Mouse (Mus musculus): ENCODE results near the gene Mllt1. TPM values are rescaled to one million over a fixed set of nuclear protein-coding genes. Genes with fewer than 3 reads are reported as not detected.
A peak's percentile ranks its signal among the peaks of the same experiment; 100 is the strongest.

Mllt1 gene
- polyA plus RNA-seq (2012; rRNA removed), result 33.8 and 34.5 TPM in 2 replicates

- DNase-seq (ENCODE audit: low spot score), result peak; percentile 99
Measured at GRCm38 (mm10) chr17:56935363-56936131, at the start of gene Mllt1. TSS of gene Mllt1 (minus strand) at chr17:56935415.

GRCm38 (mm10) chr17:56984886-56985285 is 49.7 kb upstream of the Mllt1 start:
- no peak for DNase-seq (ENCODE audit: low spot score)

GRCm38 (mm10) chr17:56982013-56982412 is 46.8 kb upstream of the Mllt1 start, which contains the start of gene Acer1:
TSS of gene Acer1 (minus strand) at chr17:56982126.
- DNase-seq (ENCODE audit: low spot score), result no peak

- DNase-seq (ENCODE audit: low spot score), result no peak
Measured at GRCm38 (mm10) chr17:56981049-56981448, 45.8 kb upstream of the Mllt1 start.

GRCm38 (mm10) chr17:56979524-56979923 is 44.3 kb upstream of the Mllt1 start:
- no peak for DNase-seq (ENCODE audit: low spot score)

- DNase-seq (ENCODE audit: low spot score), result no peak
Measured at GRCm38 (mm10) chr17:56976531-56977390, 41.5 kb upstream of the Mllt1 start.

GRCm38 (mm10) chr17:56975391-56975790 is 40.2 kb upstream of the Mllt1 start:
- DNase-seq (ENCODE audit: low spot score), result no peak

- no peak for DNase-seq (ENCODE audit: low spot score)
Measured at GRCm38 (mm10) chr17:56974708-56975240, 39.6 kb upstream of the Mllt1 start.

- DNase-seq (ENCODE audit: low spot score), result no peak
Measured at GRCm38 (mm10) chr17:56973956-56974707, 38.9 kb upstream of the Mllt1 start.

- no peak for DNase-seq (ENCODE audit: low spot score)
Measured at GRCm38 (mm10) chr17:56970081-56970480, 34.9 kb upstream of the Mllt1 start.

- no peak for DNase-seq (ENCODE audit: low spot score)
Measured at GRCm38 (mm10) chr17:56969321-56969720, 34.1 kb upstream of the Mllt1 start.

GRCm38 (mm10) chr17:56963646-56964045 is 28.4 kb upstream of the Mllt1 start:
- DNase-seq (ENCODE audit: low spot score), result no peak

- DNase-seq (ENCODE audit: low spot score), result no peak
Measured at GRCm38 (mm10) chr17:56962642-56963405, 27.6 kb upstream of the Mllt1 start.

- DNase-seq (ENCODE audit: low spot score), result no peak
Measured at GRCm38 (mm10) chr17:56961880-56962279, 26.7 kb upstream of the Mllt1 start.

- no peak for DNase-seq (ENCODE audit: low spot score)
Measured at GRCm38 (mm10) chr17:56958667-56959066, 23.5 kb upstream of the Mllt1 start.

- DNase-seq (ENCODE audit: low spot score), result no peak
Measured at GRCm38 (mm10) chr17:56957763-56958429, 22.7 kb upstream of the Mllt1 start.

- DNase-seq (ENCODE audit: low spot score), result no peak
Measured at GRCm38 (mm10) chr17:56954871-56955270, 19.7 kb upstream of the Mllt1 start.

- no peak for DNase-seq (ENCODE audit: low spot score)
Measured at GRCm38 (mm10) chr17:56952639-56953038, 17.4 kb upstream of the Mllt1 start.

- no peak for DNase-seq (ENCODE audit: low spot score)
Measured at GRCm38 (mm10) chr17:56950915-56951314, 15.7 kb upstream of the Mllt1 start.

- no peak for DNase-seq (ENCODE audit: low spot score)
Measured at GRCm38 (mm10) chr17:56938751-56939150, 3.5 kb upstream of the Mllt1 start.
